Mouse (Mus musculus): Measurements from ENCODE around the gene Gm5148. TPM values are rescaled to one million over a fixed set of nuclear protein-coding genes. Genes with fewer than 3 reads are reported as not detected.

The Gm5148 gene
- total RNA-seq, 1 experiment: 69.6 TPM

GRCm38 (mm10) chr3:37760866-37761265 is 36.6 kb upstream of the Gm5148 start:
- H3K4me3 ChIP-seq (ENCODE audit: insufficient read depth in 1 of 2, low read depth in 1 of 2, low read length in 2 of 2, poor library complexity in 1 of 2, severe bottlenecking in 1 of 2): no peak overlapping the region

GRCm38 (mm10) chr3:37758611-37759322 is 34.5 kb upstream of the Gm5148 start:
- no peak for DNase-seq (ENCODE audit: low read depth, low spot score)
- Histone ChIP-seq H3K9ac (ENCODE audit: insufficient read depth, low read depth, low read length, poor library complexity, severe bottlenecking) (no peak overlapping the region), H3K4me1 (ENCODE audit: control insufficient read depth in 2 of 2, insufficient read depth in 2 of 2, low read length in 2 of 2, poor library complexity in 1 of 2) (peaks cover 7 to 10% of the 10 kb centered on the region in 2 experiments; a peak in 3 of 4 replicates), H3K4me3 (ENCODE audit: insufficient read depth in 1 of 2, low read depth in 1 of 2, low read length in 2 of 2, poor library complexity in 1 of 2, severe bottlenecking in 1 of 2) (no peak overlapping the region), H3K36me3 (ENCODE audit: control insufficient read depth, insufficient read depth, low read length, poor library complexity, severe bottlenecking) (no peaks in the 10 kb centered on the region), H3K9me3 (ENCODE audit: control insufficient read depth, insufficient read depth, low read depth, low read length) (no peaks in the 10 kb centered on the region), H3K27ac (ENCODE audit: insufficient read depth, low read depth, low read length, poor library complexity, severe bottlenecking) (no peak overlapping the region; the same call in 1 of the 2 replicates)
- TF ChIP-seq HCFC1 (IDR thresholded peaks at IDR 0.05; ENCODE audit: borderline replicate concordance, insufficient read depth, low read length) (no peak), MAFK (IDR thresholded peaks at IDR 0.05; ENCODE audit: insufficient read depth, low read depth, low read length) (no peak), ZC3H11A (IDR thresholded peaks at IDR 0.05; ENCODE audit: borderline replicate concordance, low read depth, low read length) (no peak), ZNF384 (IDR thresholded peaks at IDR 0.05; ENCODE audit: low read depth, low read length) (no peak), CHD2 (IDR thresholded peaks at IDR 0.05; ENCODE audit: low read depth, low read length) (no peak)
- in situ Hi-C loops (cut with MboI; ENCODE audit: low sequenced_read_pairs in 2 of 2, unreplicated experiment in 2 of 2): no loop called here

More at GRCm38 (mm10) chr3:37760866-37761265, 36.6 kb upstream of the Gm5148 start:
- Histone ChIP-seq H3K9me3 (ENCODE audit: control insufficient read depth, insufficient read depth, low read depth, low read length) (no peaks in the 10 kb centered on the region), H3K36me3 (ENCODE audit: control insufficient read depth, insufficient read depth, low read length, poor library complexity, severe bottlenecking) (no peaks in the 10 kb centered on the region), H3K9ac (ENCODE audit: insufficient read depth, low read depth, low read length, poor library complexity, severe bottlenecking) (no peak overlapping the region), H3K27ac (ENCODE audit: insufficient read depth, low read depth, low read length, poor library complexity, severe bottlenecking) (no peak overlapping the region), H3K4me1 (ENCODE audit: control insufficient read depth in 2 of 2, insufficient read depth in 2 of 2, low read length in 2 of 2, poor library complexity in 1 of 2) (peaks cover 7 to 10% of the 10 kb centered on the region in 2 experiments; a peak in 3 of 4 replicates)
- TF ChIP-seq ZNF384 (IDR thresholded peaks at IDR 0.05; ENCODE audit: low read depth, low read length) (no peak), CHD2 (IDR thresholded peaks at IDR 0.05; ENCODE audit: low read depth, low read length) (no peak), MAFK (IDR thresholded peaks at IDR 0.05; ENCODE audit: insufficient read depth, low read depth, low read length) (no peak), ZC3H11A (IDR thresholded peaks at IDR 0.05; ENCODE audit: borderline replicate concordance, low read depth, low read length) (no peak), HCFC1 (IDR thresholded peaks at IDR 0.05; ENCODE audit: borderline replicate concordance, insufficient read depth, low read length) (no peak)
- in situ Hi-C loops (cut with MboI; ENCODE audit: low sequenced_read_pairs in 2 of 2, unreplicated experiment in 2 of 2): no loop called here
- DNase-seq (ENCODE audit: low read depth, low spot score): no peak

GRCm38 (mm10) chr3:37758124-37758523 is 33.8 kb upstream of the Gm5148 start:
- in situ Hi-C loops (cut with MboI; ENCODE audit: low sequenced_read_pairs in 2 of 2, unreplicated experiment in 2 of 2): no loop called here
- Histone ChIP-seq H3K9me3 (ENCODE audit: control insufficient read depth, insufficient read depth, low read depth, low read length) (no peaks in the 10 kb centered on the region), H3K27ac (ENCODE audit: insufficient read depth, low read depth, low read length, poor library complexity, severe bottlenecking) (no peak overlapping the region; the same call in 1 of the 2 replicates), H3K4me1 (ENCODE audit: control insufficient read depth in 2 of 2, insufficient read depth in 2 of 2, low read length in 2 of 2, poor library complexity in 1 of 2) (peaks cover 7 to 10% of the 10 kb centered on the region in 2 experiments; a peak in 3 of 4 replicates), H3K4me3 (ENCODE audit: insufficient read depth in 1 of 2, low read depth in 1 of 2, low read length in 2 of 2, poor library complexity in 1 of 2, severe bottlenecking in 1 of 2) (peak overlapping the region in 1 of 2 experiments; percentile 14; a peak in 2 of 4 replicates), H3K36me3 (ENCODE audit: control insufficient read depth, insufficient read depth, low read length, poor library complexity, severe bottlenecking) (no peaks in the 10 kb centered on the region), H3K9ac (ENCODE audit: insufficient read depth, low read depth, low read length, poor library complexity, severe bottlenecking) (no peak overlapping the region)
- TF ChIP-seq HCFC1 (IDR thresholded peaks at IDR 0.05; ENCODE audit: borderline replicate concordance, insufficient read depth, low read length) (no peak), MAFK (IDR thresholded peaks at IDR 0.05; ENCODE audit: insufficient read depth, low read depth, low read length) (no peak), ZNF384 (IDR thresholded peaks at IDR 0.05; ENCODE audit: low read depth, low read length) (no peak), CHD2 (IDR thresholded peaks at IDR 0.05; ENCODE audit: low read depth, low read length) (no peak), ZC3H11A (IDR thresholded peaks at IDR 0.05; ENCODE audit: borderline replicate concordance, low read depth, low read length) (no peak)
- peak; percentile 51 for DNase-seq (ENCODE audit: low read depth, low spot score)

GRCm38 (mm10) chr3:37757613-37758012 is 33.3 kb upstream of the Gm5148 start:
- H3K9me3 ChIP-seq (ENCODE audit: control insufficient read depth, insufficient read depth, low read depth, low read length): no peaks in the 10 kb centered on the region
- H3K9ac ChIP-seq (ENCODE audit: insufficient read depth, low read depth, low read length, poor library complexity, severe bottlenecking): no peak overlapping the region
- no peak for TF ChIP-seq ZC3H11A (IDR thresholded peaks at IDR 0.05; ENCODE audit: borderline replicate concordance, low read depth, low read length)
- TF ChIP-seq CHD2 (IDR thresholded peaks at IDR 0.05; ENCODE audit: low read depth, low read length): no peak
- TF ChIP-seq HCFC1 (IDR thresholded peaks at IDR 0.05; ENCODE audit: borderline replicate concordance, insufficient read depth, low read length): no peak
- TF ChIP-seq MAFK (IDR thresholded peaks at IDR 0.05; ENCODE audit: insufficient read depth, low read depth, low read length): no peak
- TF ChIP-seq ZNF384 (IDR thresholded peaks at IDR 0.05; ENCODE audit: low read depth, low read length): no peak
- H3K4me1 ChIP-seq (ENCODE audit: control insufficient read depth in 2 of 2, insufficient read depth in 2 of 2, low read length in 2 of 2, poor library complexity in 1 of 2): peaks cover 7 to 10% of the 10 kb centered on the region in 2 experiments; a peak in 3 of 4 replicates
- H3K36me3 ChIP-seq (ENCODE audit: control insufficient read depth, insufficient read depth, low read length, poor library complexity, severe bottlenecking): no peaks in the 10 kb centered on the region
- in situ Hi-C loops (cut with MboI; ENCODE audit: low sequenced_read_pairs in 2 of 2, unreplicated experiment in 2 of 2): no loop called here
- no peak overlapping the region for H3K27ac ChIP-seq (ENCODE audit: insufficient read depth, low read depth, low read length, poor library complexity, severe bottlenecking)
- H3K4me3 ChIP-seq (ENCODE audit: insufficient read depth in 1 of 2, low read depth in 1 of 2, low read length in 2 of 2, poor library complexity in 1 of 2, severe bottlenecking in 1 of 2): no peak overlapping the region
- DNase-seq (ENCODE audit: low read depth, low spot score): no peak
